Mouse (Mus musculus): Measurements from ENCODE around the gene Hoxa2. TPM values are rescaled to one million over a fixed set of nuclear protein-coding genes. Genes with fewer than 3 reads are reported as not detected.

The Hoxa2 gene
- 20.3 and 22.5 TPM in 2 replicates for polyA plus RNA-seq (2015; fragmentation: Nextera tagmentation; extraction: Ambion mirVana)

DNA sequence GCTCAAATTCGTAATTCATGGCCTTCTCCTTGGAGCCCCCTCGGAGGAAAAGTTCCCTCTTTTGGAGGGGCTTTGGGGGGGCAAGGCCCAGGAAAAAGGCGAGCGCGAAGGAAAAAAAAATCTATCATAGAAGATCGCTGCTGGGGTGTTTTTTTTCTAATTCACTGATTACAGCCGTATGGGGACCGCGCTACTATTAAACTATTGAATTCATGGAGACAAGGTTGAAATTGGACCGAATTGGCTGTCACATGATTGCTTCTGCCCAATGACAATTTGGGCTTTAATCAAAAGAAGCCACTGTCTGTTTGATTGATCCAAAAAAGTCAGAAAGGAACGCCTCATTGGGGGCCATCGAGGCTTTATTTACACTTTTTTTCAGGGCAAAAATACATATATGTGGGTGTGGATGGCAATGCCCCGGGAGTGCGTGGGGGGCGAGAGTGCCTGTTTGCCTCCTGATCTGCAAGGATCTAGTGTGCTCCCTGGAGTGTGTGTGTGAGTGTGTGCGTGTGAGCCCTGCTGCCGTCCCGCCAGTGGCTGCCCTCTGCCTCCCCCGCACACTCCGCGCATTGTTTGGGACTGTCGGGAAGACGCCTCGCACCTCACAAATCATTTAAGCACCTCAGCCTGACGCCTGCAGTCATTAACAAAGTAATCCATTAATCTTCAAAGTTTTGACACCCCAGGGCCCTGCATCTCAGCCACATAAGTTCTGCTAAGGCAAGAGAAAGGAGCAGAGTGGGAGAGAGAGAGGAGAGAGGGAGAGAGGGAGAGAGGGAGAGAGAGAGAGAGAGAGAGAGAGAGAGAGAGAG lies at the start of gene Hoxa2:
TSS of gene Hoxa2 (minus strand) at position 206 of the 815 bp plus-strand sequence.
- under 1% methylated on average over 25 of the region's 25 CpGs for WGBS
- Histone ChIP-seq H3K9ac (ENCODE audit: low read depth, low read length) (peak within 1 kb of the TSS; percentile 83), H3K4me1 (ENCODE audit: control insufficient read depth, insufficient read depth, low read depth, low read length) (peaks cover under 1% of the 10 kb centered on the region; the same call in 1 of the 2 replicates), H3K4me3 (ENCODE audit: low read length) (peak within 1 kb of the TSS; percentile 57), H3K36me3 (ENCODE audit: control insufficient read depth, insufficient read depth, low read length) (no peaks in the 10 kb centered on the region), H3K9me3 (ENCODE audit: control insufficient read depth, low read length) (no peaks in the 10 kb centered on the region), H3K27ac (ENCODE audit: low read depth, low read length) (peak within 1 kb of the TSS; percentile 97), H3K4me2 (ENCODE audit: low read length) (peak within 1 kb of the TSS; percentile 80), H3K27me3 (replicated peaks; ENCODE audit: control insufficient read depth, insufficient read depth, low read length) (peaks cover 3% of the 10 kb centered on the region; the same call in 1 of the 2 replicates)
- ATAC-seq: peak; percentile 72

DNA sequence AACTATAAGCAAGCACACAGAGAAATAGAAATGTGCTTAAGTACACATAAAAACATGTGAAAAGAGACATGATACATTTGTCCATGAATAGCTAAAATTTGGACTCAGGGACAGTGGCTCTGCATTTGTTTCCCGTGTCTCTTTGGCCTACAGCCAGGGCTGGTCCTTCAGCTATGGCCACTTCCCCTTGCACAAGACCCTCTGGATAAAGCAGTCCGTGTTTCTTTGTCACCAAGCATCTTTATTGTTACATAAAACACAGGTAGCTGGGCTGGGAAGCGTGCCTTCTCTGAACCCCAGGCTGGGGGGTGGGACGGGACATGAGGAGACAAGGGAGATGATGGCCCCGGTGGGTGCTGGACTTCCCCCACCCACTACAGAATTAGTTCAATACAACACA lies 49.6 kb upstream of the Hoxa2 start:
- Histone ChIP-seq H3K27ac (ENCODE audit: low read depth, low read length) (no peak overlapping the region), H3K9me3 (ENCODE audit: control insufficient read depth, low read length) (no peaks in the 10 kb centered on the region), H3K36me3 (ENCODE audit: control insufficient read depth, insufficient read depth, low read length) (no peaks in the 10 kb centered on the region), H3K4me2 (ENCODE audit: low read length) (no peak overlapping the region), H3K4me1 (ENCODE audit: control insufficient read depth, insufficient read depth, low read depth, low read length) (no peaks in the 10 kb centered on the region; the same call in 1 of the 2 replicates), H3K4me3 (ENCODE audit: low read length) (no peak overlapping the region), H3K27me3 (replicated peaks; ENCODE audit: control insufficient read depth, insufficient read depth, low read length) (peaks cover 70% of the 10 kb centered on the region), H3K9ac (ENCODE audit: low read depth, low read length) (no peak overlapping the region)
- 17% methylated on average over 5 of the region's 5 CpGs for WGBS
- no peak for ATAC-seq

DNA sequence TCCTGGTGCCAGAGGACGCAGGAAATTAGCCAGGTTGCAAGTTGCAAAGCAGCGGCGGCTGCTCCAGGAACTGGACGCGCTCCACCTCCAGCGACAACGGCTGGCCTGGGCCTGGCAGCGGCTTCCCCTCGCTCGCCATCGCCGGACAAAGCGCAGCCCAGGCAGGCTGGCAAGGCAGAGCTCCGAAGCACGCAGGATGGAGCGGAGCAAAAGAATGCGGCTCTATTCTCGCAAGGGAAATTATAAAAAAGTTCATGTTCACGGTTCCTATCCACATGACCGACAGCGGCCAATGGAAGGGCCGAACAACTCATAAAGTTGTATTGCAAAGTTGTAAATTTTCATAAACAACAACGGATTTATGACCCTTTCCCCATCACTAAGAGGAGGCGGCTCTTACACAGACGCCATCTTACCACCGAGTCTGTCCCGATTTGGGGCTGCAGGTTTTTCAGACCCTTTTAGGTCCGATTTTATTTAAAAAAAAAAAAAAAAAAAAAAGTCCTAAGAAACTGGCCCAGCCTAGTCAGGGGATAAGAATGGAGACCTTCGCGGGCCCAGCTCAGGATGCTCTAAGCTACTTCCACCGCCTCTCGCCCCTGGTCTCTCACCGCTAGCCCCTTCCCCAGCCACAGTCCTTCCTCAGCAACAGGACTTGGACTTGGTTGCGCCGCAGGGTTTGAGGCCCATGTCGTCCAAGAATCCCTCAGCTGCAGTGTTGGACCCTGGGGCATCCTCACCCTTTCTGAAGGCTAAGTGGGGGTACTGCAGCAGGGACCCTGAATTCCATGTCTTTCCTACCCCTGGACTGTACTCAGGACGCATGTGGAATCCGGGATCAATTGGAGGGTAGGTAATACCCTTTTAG lies 48.7 kb upstream of the Hoxa2 start, which contains the start of the genes Hoxa3 and Gm28308:
TSS of gene Hoxa3 (minus strand) at position 218 of the 868 bp plus-strand sequence.
TSS of gene Gm28308 (minus strand) at position 221 of the 868 bp plus-strand sequence.
- peak within 1 kb of the TSS; percentile 38 for H3K4me2 ChIP-seq (ENCODE audit: low read length)
- peak within 1 kb of the TSS; percentile 54 for H3K27ac ChIP-seq (ENCODE audit: low read depth, low read length)
- H3K4me3 ChIP-seq (ENCODE audit: low read length): peak within 1 kb of the TSS; percentile 30
- peaks cover 69% of the 10 kb centered on the region for H3K27me3 ChIP-seq (replicated peaks; ENCODE audit: control insufficient read depth, insufficient read depth, low read length)
- H3K4me1 ChIP-seq (ENCODE audit: control insufficient read depth, insufficient read depth, low read depth, low read length): no peaks in the 10 kb centered on the region; the same call in 1 of the 2 replicates
- ATAC-seq: no peak
- no peaks in the 10 kb centered on the region for H3K36me3 ChIP-seq (ENCODE audit: control insufficient read depth, insufficient read depth, low read length)
- WGBS: 8% methylated on average over 38 of the region's 38 CpGs
- H3K9ac ChIP-seq (ENCODE audit: low read depth, low read length): no peak within 1 kb of the TSS; the same call in 1 of the 2 replicates
- H3K9me3 ChIP-seq (ENCODE audit: control insufficient read depth, low read length): no peaks in the 10 kb centered on the region

DNA sequence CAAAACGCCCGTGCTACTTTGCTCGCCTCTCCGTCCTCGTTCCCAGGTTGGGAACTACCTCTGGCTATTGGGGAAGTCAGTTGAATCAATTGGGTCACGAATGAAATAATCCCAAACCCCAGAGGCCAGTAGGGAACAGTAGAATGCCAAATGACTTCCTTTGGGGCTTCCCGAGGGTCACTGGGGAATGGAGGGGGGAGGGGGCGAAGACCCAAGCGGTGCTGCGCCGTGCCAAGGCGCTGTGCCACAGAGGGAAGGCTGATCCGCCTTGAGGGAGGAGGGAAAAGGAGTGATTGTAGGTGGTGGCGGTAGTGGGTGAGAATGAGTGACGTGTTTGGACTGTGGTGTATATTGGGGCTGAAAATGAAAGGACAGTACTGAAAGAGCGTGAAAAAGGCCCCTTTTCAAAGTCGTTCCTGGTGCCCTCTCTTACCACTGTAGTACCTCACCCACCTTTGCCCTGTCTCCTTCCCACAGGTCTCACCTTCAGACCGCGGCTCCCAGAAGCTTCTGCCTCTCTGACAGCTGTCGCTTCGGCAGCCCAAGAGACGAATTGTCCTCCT lies 48.0 kb upstream of the Hoxa2 start:
- H3K27ac ChIP-seq (ENCODE audit: low read depth, low read length): peak overlapping the region; percentile 48
- no peaks in the 10 kb centered on the region for H3K9me3 ChIP-seq (ENCODE audit: control insufficient read depth, low read length)
- WGBS: 4% methylated on average over 22 of the region's 22 CpGs
- no peak overlapping the region for H3K9ac ChIP-seq (ENCODE audit: low read depth, low read length)
- no peaks in the 10 kb centered on the region for H3K36me3 ChIP-seq (ENCODE audit: control insufficient read depth, insufficient read depth, low read length)
- peaks cover 72% of the 10 kb centered on the region for H3K27me3 ChIP-seq (replicated peaks; ENCODE audit: control insufficient read depth, insufficient read depth, low read length)
- peak overlapping the region; percentile 23 for H3K4me2 ChIP-seq (ENCODE audit: low read length)
- no peaks in the 10 kb centered on the region; the same call in 1 of the 2 replicates for H3K4me1 ChIP-seq (ENCODE audit: control insufficient read depth, insufficient read depth, low read depth, low read length)
- ATAC-seq: no peak
- peak overlapping the region; percentile 30 for H3K4me3 ChIP-seq (ENCODE audit: low read length)

DNA sequence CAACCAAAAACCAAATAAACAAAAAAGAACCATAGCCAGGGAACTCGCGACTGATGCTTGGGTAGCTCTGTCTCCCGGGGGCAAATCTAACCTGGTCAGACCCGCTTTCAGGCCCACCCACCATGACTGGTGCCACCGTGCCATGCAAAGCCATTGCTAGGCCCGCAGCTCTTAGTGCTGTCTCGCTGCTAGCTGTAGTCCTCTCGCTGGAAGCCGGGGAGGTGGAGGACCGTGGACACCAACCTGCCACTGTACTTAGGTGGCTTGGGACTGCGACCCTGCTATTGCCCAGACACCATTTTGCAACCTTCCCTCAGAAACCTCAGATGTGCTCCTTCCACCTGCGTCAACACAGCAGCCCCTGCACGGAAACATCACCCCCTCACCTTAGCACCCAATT lies 47.3 kb upstream of the Hoxa2 start:
- Histone ChIP-seq H3K4me3 (ENCODE audit: low read length) (peak overlapping the region; percentile 30), H3K27me3 (replicated peaks; ENCODE audit: control insufficient read depth, insufficient read depth, low read length) (peaks cover 79% of the 10 kb centered on the region), H3K9me3 (ENCODE audit: control insufficient read depth, low read length) (no peaks in the 10 kb centered on the region), H3K4me2 (ENCODE audit: low read length) (peak overlapping the region; percentile 38), H3K27ac (ENCODE audit: low read depth, low read length) (peak overlapping the region; percentile 54; the same call in 1 of the 2 replicates), H3K36me3 (ENCODE audit: control insufficient read depth, insufficient read depth, low read length) (no peaks in the 10 kb centered on the region), H3K9ac (ENCODE audit: low read depth, low read length) (peak overlapping the region; percentile 41), H3K4me1 (ENCODE audit: control insufficient read depth, insufficient read depth, low read depth, low read length) (no peaks in the 10 kb centered on the region; the same call in 1 of the 2 replicates)
- WGBS: 4% methylated on average over 13 of the region's 13 CpGs
- ATAC-seq: no peak

DNA sequence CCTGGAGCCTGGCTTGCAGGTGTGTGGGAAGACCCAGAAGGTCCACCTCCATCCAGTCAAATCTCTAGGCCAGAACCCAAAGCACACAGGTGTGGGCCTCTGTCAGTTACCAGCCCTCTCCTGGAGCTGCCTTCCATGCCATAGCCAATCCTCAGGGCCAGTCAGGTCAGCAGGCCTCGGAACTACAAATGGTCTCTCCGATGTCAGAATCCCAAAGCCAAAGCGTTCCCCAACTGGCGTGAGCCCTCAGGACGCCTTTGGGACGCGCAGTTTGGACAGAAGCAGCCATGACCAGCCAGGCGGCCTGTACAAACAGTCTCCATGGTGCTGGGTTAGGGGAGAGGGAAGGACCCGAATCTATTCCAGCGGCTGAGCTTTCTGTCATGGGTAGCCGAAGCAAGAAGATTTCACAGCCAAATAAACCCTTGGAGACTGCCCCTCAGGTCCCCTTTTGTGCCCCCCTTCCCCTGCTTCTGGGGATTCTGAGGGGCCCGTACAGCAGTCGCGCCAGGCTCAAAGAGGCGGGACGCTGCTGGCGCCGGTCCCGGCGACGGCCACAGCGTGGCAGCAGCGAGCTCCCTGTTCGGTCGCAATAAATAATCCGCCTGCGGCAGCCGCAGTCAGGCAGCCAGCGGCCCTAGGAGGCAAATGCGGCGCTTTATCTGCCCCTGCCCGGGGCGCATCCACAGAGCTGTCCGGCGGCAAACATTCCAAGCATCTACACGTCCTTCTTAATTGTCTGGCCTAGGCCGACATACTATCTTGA lies 46.7 kb upstream of the Hoxa2 start:
- Histone ChIP-seq H3K27me3 (replicated peaks; ENCODE audit: control insufficient read depth, insufficient read depth, low read length) (peaks cover 77% of the 10 kb centered on the region), H3K4me1 (ENCODE audit: control insufficient read depth, insufficient read depth, low read depth, low read length) (no peaks in the 10 kb centered on the region; the same call in 1 of the 2 replicates), H3K4me2 (ENCODE audit: low read length) (peak overlapping the region; percentile 38), H3K27ac (ENCODE audit: low read depth, low read length) (peak overlapping the region; percentile 54; the same call in 1 of the 2 replicates), H3K4me3 (ENCODE audit: low read length) (peak overlapping the region; percentile 30), H3K9ac (ENCODE audit: low read depth, low read length) (peak overlapping the region; percentile 41; the same call in 1 of the 2 replicates), H3K9me3 (ENCODE audit: control insufficient read depth, low read length) (no peaks in the 10 kb centered on the region), H3K36me3 (ENCODE audit: control insufficient read depth, insufficient read depth, low read length) (no peaks in the 10 kb centered on the region)
- WGBS: 1% methylated on average over 37 of the region's 37 CpGs
- ATAC-seq: peak; percentile 66

DNA sequence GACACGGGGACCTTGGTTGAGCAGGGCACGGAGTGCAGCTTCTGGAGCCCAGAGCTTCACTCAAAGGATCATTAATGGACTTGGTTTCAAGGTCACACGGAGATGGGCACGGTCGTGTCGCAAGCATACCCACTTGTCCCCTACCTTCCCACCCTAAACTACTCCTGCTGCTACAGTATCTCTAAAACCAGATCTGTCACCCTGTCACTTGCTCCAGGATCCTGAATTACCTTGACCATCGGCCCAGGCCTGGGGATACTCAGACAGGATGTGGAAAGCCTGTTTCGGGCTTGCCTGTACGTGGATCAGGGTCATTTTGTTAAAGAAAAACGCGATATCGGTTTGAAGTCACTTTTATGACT lies 45.0 kb upstream of the Hoxa2 start:
- H3K4me1 ChIP-seq (ENCODE audit: control insufficient read depth, insufficient read depth, low read depth, low read length): no peaks in the 10 kb centered on the region; the same call in 1 of the 2 replicates
- 8% methylated on average over 12 of the region's 12 CpGs for WGBS
- H3K9me3 ChIP-seq (ENCODE audit: control insufficient read depth, low read length): no peaks in the 10 kb centered on the region
- no peak overlapping the region for H3K9ac ChIP-seq (ENCODE audit: low read depth, low read length)
- no peak for ATAC-seq
- H3K27me3 ChIP-seq (replicated peaks; ENCODE audit: control insufficient read depth, insufficient read depth, low read length): peaks cover 61% of the 10 kb centered on the region
- H3K4me2 ChIP-seq (ENCODE audit: low read length): peak overlapping the region; percentile 52
- no peaks in the 10 kb centered on the region for H3K36me3 ChIP-seq (ENCODE audit: control insufficient read depth, insufficient read depth, low read length)
- H3K27ac ChIP-seq (ENCODE audit: low read depth, low read length): no peak overlapping the region
- H3K4me3 ChIP-seq (ENCODE audit: low read length): peak overlapping the region; percentile 8; the same call in 1 of the 2 replicates
